Mouse (Mus musculus) hindbrain, postnatal 0 days (tissue): ENCODE results near the gene Mcrip2. TPM values are rescaled to one million over a fixed set of nuclear protein-coding genes. Genes with fewer than 3 reads are reported as not detected.
A peak's percentile ranks its signal among the peaks of the same experiment; 100 is the strongest.

Experiments used
- ATAC-seq: fragments of 200-750 bp; cut with Nextera tagmentation; 2 replicates; pipeline ENCODE4 v1.8.0; 2017; ENCODE audit warnings: mild to moderate bottlenecking, moderate TSS enrichment, moderate library complexity
- DNase-seq: peaks from one replicate; pipeline ENCODE4 v3.0.0-alpha.2; 2015; ENCODE audit warnings: low spot score
- H3K27ac ChIP-seq: fragments of 300-500 bp; sonication (generic); 2 replicates; pipeline ENCODE4 v1.5.1; 2014; ENCODE audit warnings: mild to moderate bottlenecking
- H3K27me3 ChIP-seq: fragments of 300-500 bp; sonication (generic); 2 replicates; pipeline ENCODE4 v1.6.1; 2014; ENCODE audit warnings: low read length, mixed read lengths; ENCODE audit not compliant: insufficient read depth
- H3K36me3 ChIP-seq: fragments of 300-500 bp; sonication (generic); 2 replicates; pipeline ENCODE4 v1.6.1; 2014; ENCODE audit warnings: low read length, mixed read lengths; ENCODE audit not compliant: insufficient read depth
- H3K4me1 ChIP-seq: fragments of 300-500 bp; sonication (generic); 2 replicates; pipeline ENCODE4 v1.6.1; 2014; ENCODE audit warnings: antibody characterized with exemption, low read length, mixed read lengths; ENCODE audit not compliant: insufficient read depth
- H3K4me2 ChIP-seq: fragments of 300-500 bp; sonication (generic); 2 replicates; pipeline ENCODE4 v1.6.1; 2014; ENCODE audit warnings: low read depth, mild to moderate bottlenecking, low read length, moderate library complexity, mixed read lengths
- H3K4me3 ChIP-seq: fragments of 300-500 bp; sonication (generic); 2 replicates; pipeline ENCODE4 v1.5.1; 2014; ENCODE audit warnings: low read length
- H3K9ac ChIP-seq: fragments of 300-500 bp; sonication (generic); replicated peaks from 2 replicates; pipeline ENCODE4 v1.6.1; 2014; ENCODE audit warnings: mild to moderate bottlenecking, low read length, moderate library complexity, mixed read lengths
- H3K9me3 ChIP-seq: fragments of 300-500 bp; sonication (generic); 2 replicates; pipeline ENCODE4 v1.6.1; 2016; ENCODE audit warnings: low read length, mixed read lengths
- CTCF ChIP-seq: IDR thresholded peaks from 2 replicates; pipeline ENCODE4 v1.5.1; 2016; ENCODE audit warnings: antibody characterized with exemption, control low read depth, low read depth
- WGBS: fragments of 180-500 bp; shearing (Covaris S2); extraction: QIAGEN DNeasy Blood & Tissue Kit; methylation state at CpG from one replicate; pipeline ENCODE4 v1.1.7; 2014; 5-methylcytosine and 5-hydroxymethylcytosine counted together
- microRNA-seq, 2 experiments: library from miRNA; unstranded; fragments of <30 nt; microRNA quantifications; one replicate each; pipeline ENCODE4; 2016
- polyA plus RNA-seq: library from polyadenylated mRNA; unstranded; fragments of >200 nt; fragmentation: Nextera tagmentation; extraction: Ambion mirVana; gene quantifications from 2 replicates; pipeline ENCODE4 v1.2.1, GENCODE M21; 2015
- total RNA-seq: library from RNA; depleted of rRNA; stranded (reverse); fragments of >200 nt; gene quantifications from 2 replicates; pipeline ENCODE4 v1.2.3, GENCODE M21; 2014; rRNA removed

Gene Mcrip2
- total and polyA plus RNA-seq, 2 experiments from 2014 or later: 32.1 to 54.7 TPM

DNA sequence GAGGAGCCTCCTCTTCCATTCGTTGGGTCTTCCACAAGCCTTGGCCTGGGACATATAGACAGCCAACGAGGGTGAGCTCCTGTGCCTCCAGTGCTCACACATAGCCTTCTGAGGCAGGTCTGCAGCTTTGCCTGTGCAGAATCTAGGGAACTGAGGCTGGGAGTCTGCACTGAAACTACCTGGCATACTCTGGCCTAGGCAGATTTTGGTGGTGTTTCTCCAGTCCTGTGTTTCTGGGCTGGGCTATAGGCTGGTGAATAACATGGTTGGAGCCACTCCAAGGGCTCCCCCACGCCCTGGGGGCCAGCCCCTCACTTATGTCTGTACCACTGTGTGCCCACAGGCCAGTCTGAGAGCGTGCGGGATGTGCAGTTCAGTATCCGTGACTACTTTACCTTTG lies 43.3 kb downstream of the Mcrip2 start:
- 88% methylated on average over 6 of the region's 6 CpGs for WGBS
- Histone ChIP-seq H3K27ac (no peak overlapping the region), H3K36me3 (peaks cover 14% of the 10 kb centered on the region; the same call in 1 of the 2 replicates), H3K4me1 (peaks cover 29% of the 10 kb centered on the region), H3K4me3 (no peak overlapping the region), H3K9ac (no peak overlapping the region), H3K27me3 (no peaks in the 10 kb centered on the region), H3K4me2 (no peak overlapping the region), H3K9me3 (no peaks in the 10 kb centered on the region)
- TF ChIP-seq CTCF: no peak
- no peak for DNase-seq
- ATAC-seq: no peak

DNA sequence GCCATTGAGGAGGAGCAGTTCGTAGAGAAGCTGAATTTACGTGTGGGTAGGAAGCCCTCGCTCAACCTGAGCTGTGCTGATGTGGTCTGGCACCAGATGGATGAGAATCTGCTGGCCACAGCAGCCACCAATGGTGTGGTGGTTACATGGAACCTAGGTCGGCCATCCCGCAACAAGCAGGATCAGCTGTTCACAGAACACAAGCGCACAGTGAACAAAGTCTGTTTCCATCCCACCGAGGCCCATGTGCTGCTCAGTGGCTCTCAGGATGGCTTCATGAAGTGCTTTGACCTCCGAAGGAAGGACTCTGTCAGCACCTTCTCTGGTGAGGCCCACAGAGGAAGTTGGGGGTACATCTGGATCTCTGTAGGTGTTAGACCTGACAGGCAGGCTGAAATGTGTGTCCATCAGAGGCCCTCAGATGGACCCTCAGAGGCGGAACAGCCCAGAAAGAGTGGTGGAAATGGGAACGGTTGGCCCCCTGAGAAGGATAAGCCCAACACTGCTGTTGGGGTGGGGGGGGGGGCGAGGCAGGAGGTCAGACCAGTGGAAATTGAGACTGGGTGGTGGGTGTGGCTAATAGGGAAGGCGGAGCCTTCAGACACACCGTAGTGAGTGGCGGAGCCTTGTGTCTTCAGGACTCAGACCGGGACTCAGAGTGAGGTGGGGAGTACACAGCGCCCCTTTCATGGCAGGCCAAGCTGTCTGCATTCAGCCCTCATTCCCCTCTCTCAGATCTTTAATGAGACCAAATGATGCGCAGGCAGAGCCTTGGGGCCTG lies 44.0 kb downstream of the Mcrip2 start:
- TF ChIP-seq CTCF: no peak
- Histone ChIP-seq H3K9me3 (no peaks in the 10 kb centered on the region), H3K27me3 (no peaks in the 10 kb centered on the region), H3K4me1 (peaks cover 25% of the 10 kb centered on the region), H3K4me2 (peak overlapping the region; percentile 99), H3K4me3 (peak overlapping the region; percentile 56), H3K36me3 (peaks cover 16% of the 10 kb centered on the region; the same call in 1 of the 2 replicates), H3K9ac (peak overlapping the region; percentile 78; the same call in 1 of the 2 replicates), H3K27ac (no peak overlapping the region)
- ATAC-seq (no peak), DNase-seq (no peak)
- WGBS: 80% methylated on average over 16 of the region's 17 CpGs

DNA sequence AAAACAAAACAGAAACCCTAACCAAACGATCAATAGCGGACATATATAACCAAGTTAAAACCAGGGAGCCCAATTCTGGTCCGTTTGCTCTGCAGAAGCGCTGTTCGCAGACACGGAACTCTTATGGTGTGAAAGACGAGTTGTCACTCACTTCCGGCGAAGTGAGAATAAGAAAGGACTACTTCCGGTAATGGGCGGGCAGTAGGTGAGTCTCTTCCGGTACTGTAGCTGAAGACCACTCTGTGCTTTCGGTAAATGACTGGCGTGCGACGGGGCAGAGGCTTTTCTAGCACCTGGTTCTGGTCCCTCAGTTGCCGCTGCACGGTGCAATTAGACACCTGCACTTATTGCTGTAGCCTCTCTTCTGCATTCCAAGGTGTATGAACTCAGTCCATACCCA lies 45.1 kb downstream of the Mcrip2 start, which contains the start of gene Wdr24:
TSS of gene Wdr24 (plus strand) at position 176 of the 400 bp plus-strand sequence.
- no peaks in the 10 kb centered on the region for H3K27me3 ChIP-seq
- H3K4me1 ChIP-seq: peaks cover 20% of the 10 kb centered on the region

DNA sequence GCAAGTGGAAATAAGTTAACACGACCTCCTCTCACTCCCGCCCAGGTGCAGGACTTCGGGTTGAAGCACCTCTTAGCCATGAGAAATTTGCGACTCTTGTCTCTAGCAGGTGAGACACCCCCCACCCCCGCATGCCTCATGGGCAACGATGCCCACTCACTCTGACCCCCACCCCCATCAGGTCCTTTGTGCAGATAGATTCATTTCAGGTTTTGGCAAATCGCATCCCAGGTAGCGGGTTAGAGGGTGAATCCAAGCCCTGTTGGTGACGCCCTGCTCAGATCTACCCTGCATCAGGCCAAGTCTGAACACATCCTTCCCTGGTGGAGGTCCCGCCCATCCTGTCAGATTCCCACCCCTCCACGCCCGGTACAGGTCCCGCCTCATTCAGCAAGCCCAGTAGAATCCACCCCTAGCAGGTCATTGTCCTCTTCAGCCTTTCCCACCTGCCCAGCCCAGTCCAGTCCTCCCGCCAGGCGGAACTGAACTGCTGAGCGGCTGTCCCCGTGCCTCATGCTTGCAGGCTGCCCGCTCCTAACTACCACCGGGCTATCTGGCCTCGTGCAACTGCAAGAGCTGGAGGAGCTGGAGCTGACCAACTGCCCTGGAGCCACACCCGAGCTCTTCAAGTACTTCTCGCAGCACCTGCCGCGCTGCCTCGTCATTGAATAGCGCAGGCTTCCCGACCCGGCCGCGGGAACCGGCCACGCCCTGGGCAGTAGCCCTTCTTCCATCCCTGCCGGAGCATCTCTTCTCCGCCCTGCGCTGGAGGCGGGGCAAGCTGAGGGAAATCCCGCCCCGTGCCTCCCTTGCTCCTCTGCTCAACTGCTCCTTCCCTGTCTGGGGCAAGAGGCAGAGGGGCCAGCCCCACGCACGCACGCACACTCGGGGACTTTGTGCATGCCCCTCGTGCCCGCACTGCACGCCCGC lies 49.4 kb downstream of the Mcrip2 start:
- no peak for DNase-seq
- ATAC-seq: no peak

More for the DNA sequence above, 45.1 kb downstream of the Mcrip2 start, which contains the start of gene Wdr24:
- no peaks in the 10 kb centered on the region for H3K9me3 ChIP-seq
- no peak for TF ChIP-seq CTCF
- H3K9ac ChIP-seq: peak within 1 kb of the TSS; percentile 78
- peak within 1 kb of the TSS; percentile 56 for H3K4me3 ChIP-seq
- peak within 1 kb of the TSS; percentile 67 for H3K27ac ChIP-seq
- peaks cover 17% of the 10 kb centered on the region; the same call in 1 of the 2 replicates for H3K36me3 ChIP-seq
- WGBS: under 1% methylated on average over 18 of the region's 18 CpGs
- peak; percentile 94 for DNase-seq
- H3K4me2 ChIP-seq: peak within 1 kb of the TSS; percentile 99
- ATAC-seq: peak; percentile 73; the same call in 1 of the 2 replicates

DNA sequence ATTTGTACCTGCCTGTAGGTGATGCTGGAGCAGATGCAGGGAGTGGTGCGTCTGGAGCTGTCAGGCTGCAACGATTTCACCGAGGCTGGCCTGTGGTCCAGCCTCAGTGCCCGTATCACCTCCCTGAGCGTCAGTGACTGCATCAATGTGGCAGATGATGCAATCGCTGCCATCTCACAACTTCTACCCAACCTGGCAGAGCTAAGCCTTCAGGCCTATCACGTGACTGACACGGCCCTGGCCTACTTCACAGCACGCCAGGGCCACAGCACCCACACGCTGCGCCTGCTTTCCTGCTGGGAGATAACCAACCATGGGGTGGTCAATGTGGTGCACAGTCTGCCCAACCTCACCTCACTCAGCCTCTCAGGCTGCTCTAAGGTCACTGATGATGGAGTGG lies 50.9 kb downstream of the Mcrip2 start:
- no peak overlapping the region for H3K4me2 ChIP-seq
- no peaks in the 10 kb centered on the region for H3K9me3 ChIP-seq
- H3K27me3 ChIP-seq: no peaks in the 10 kb centered on the region
- no peak overlapping the region for H3K4me3 ChIP-seq
- H3K36me3 ChIP-seq: peaks cover 15% of the 10 kb centered on the region; the same call in 1 of the 2 replicates
- WGBS: 80% methylated on average over 11 of the region's 11 CpGs
- DNase-seq (no peak), ATAC-seq (no peak)
- no peak overlapping the region for H3K27ac ChIP-seq
- TF ChIP-seq CTCF: no peak
- no peak overlapping the region for H3K9ac ChIP-seq
- peaks cover 10% of the 10 kb centered on the region for H3K4me1 ChIP-seq

More for the DNA sequence above, 49.4 kb downstream of the Mcrip2 start:
- no peak overlapping the region for H3K27ac ChIP-seq
- H3K4me2 ChIP-seq: no peak overlapping the region
- WGBS: 15% methylated on average over 46 of the region's 46 CpGs
- H3K9me3 ChIP-seq: no peaks in the 10 kb centered on the region
- no peaks in the 10 kb centered on the region for H3K27me3 ChIP-seq
- peaks cover 4% of the 10 kb centered on the region for H3K4me1 ChIP-seq
- peaks cover 15% of the 10 kb centered on the region; the same call in 1 of the 2 replicates for H3K36me3 ChIP-seq
- TF ChIP-seq CTCF: no peak
- no peak overlapping the region for H3K9ac ChIP-seq
- no peak overlapping the region for H3K4me3 ChIP-seq

Small RNA genes lying within 50 kb of the gene (microRNA-seq; reads per million reads assigned to microRNA genes)
- gene Mir3082: 0.71 to 1.1 reads per million in 2 experiments

Other genes starting within 250 kb of the Mcrip2 start
- gene Gng13, start 151.6 kb downstream of the Mcrip2 start, total RNA-seq: 10.9 TPM in 1 of 2 replicates, not detected in the other
- 22.0 and 23.7 TPM in 2 replicates for gene Gng13, start 151.6 kb downstream of the Mcrip2 start, polyA plus RNA-seq
- gene Chtf18, start 141.3 kb downstream of the Mcrip2 start, total RNA-seq: 4.9 and 7.8 TPM in 2 replicates
- 4.9 and 5.4 TPM in 2 replicates for gene Chtf18, start 141.3 kb downstream of the Mcrip2 start, polyA plus RNA-seq
- gene Rpusd1, start 141.1 kb downstream of the Mcrip2 start, total RNA-seq: 10.1 and 18.7 TPM in 2 replicates
- 27.5 and 27.9 TPM in 2 replicates for gene Rpusd1, start 141.1 kb downstream of the Mcrip2 start, polyA plus RNA-seq
- 0.05 TPM in 1 of 2 replicates, not detected in the other for gene Mslnl, start 132.7 kb downstream of the Mcrip2 start, total RNA-seq
- gene Mslnl, start 132.7 kb downstream of the Mcrip2 start, polyA plus RNA-seq: not detected in 2 replicates
- gene Msln, start 114.4 kb downstream of the Mcrip2 start, total RNA-seq: 0.50 and 1.1 TPM in 2 replicates
- gene Msln, start 114.4 kb downstream of the Mcrip2 start, polyA plus RNA-seq: 2.0 and 2.3 TPM in 2 replicates
- 22.2 and 28.2 TPM in 2 replicates for gene Narfl, start 95.0 kb downstream of the Mcrip2 start, total RNA-seq
- gene Narfl, start 95.0 kb downstream of the Mcrip2 start, polyA plus RNA-seq: 27.5 and 27.9 TPM in 2 replicates
- 159 and 171 TPM in 2 replicates for gene Haghl, start 83.1 kb downstream of the Mcrip2 start, total RNA-seq
- 219 and 225 TPM in 2 replicates for gene Haghl, start 83.1 kb downstream of the Mcrip2 start, polyA plus RNA-seq
- 0.10 and 0.50 TPM in 2 replicates for gene Ccdc78, start 82.2 kb downstream of the Mcrip2 start, total RNA-seq
- gene Ccdc78, start 82.2 kb downstream of the Mcrip2 start, polyA plus RNA-seq: 1.0 and 1.2 TPM in 2 replicates
- gene Fam173a, start 75.9 kb downstream of the Mcrip2 start, total RNA-seq: 80.6 and 101 TPM in 2 replicates
- gene Fam173a, start 75.9 kb downstream of the Mcrip2 start, polyA plus RNA-seq: 117 and 121 TPM in 2 replicates
- gene AC134908.4, start 73.1 kb downstream of the Mcrip2 start, total RNA-seq: 0.31 TPM in 1 of 2 replicates, not detected in the other
- gene AC134908.4, start 73.1 kb downstream of the Mcrip2 start, polyA plus RNA-seq: 2.0 and 3.9 TPM in 2 replicates
- 500 and 557 TPM in 2 replicates for gene Metrn, start 71.6 kb downstream of the Mcrip2 start, total RNA-seq
- gene Metrn, start 71.6 kb downstream of the Mcrip2 start, polyA plus RNA-seq: 102 and 116 TPM in 2 replicates
- gene Fbxl16, start 59.7 kb downstream of the Mcrip2 start, total RNA-seq: 143 and 146 TPM in 2 replicates
- 44.0 and 45.8 TPM in 2 replicates for gene Fbxl16, start 59.7 kb downstream of the Mcrip2 start, polyA plus RNA-seq
- 31.3 and 39.7 TPM in 2 replicates for gene Wdr24, start 45.1 kb downstream of the Mcrip2 start, total RNA-seq
- gene Wdr24, start 45.1 kb downstream of the Mcrip2 start, polyA plus RNA-seq: 21.0 and 22.6 TPM in 2 replicates
- gene Jmjd8, start 39.9 kb downstream of the Mcrip2 start, total RNA-seq: 57.0 and 61.0 TPM in 2 replicates
- gene Jmjd8, start 39.9 kb downstream of the Mcrip2 start, polyA plus RNA-seq: 38.6 and 41.3 TPM in 2 replicates
- gene Stub1, start 35.4 kb downstream of the Mcrip2 start, total RNA-seq: 271 and 273 TPM in 2 replicates
- gene Stub1, start 35.4 kb downstream of the Mcrip2 start, polyA plus RNA-seq: 369 and 370 TPM in 2 replicates
- 122 and 135 TPM in 2 replicates for gene Rhbdl1, start 31.5 kb downstream of the Mcrip2 start, total RNA-seq
- gene Rhbdl1, start 31.5 kb downstream of the Mcrip2 start, polyA plus RNA-seq: 78.6 and 80.0 TPM in 2 replicates
- 22.8 and 40.0 TPM in 2 replicates for gene Gm20683, start 27.0 kb downstream of the Mcrip2 start, total RNA-seq
- 12.6 and 12.9 TPM in 2 replicates for gene Gm20683, start 27.0 kb downstream of the Mcrip2 start, polyA plus RNA-seq
- 39.8 and 64.1 TPM in 2 replicates for gene Rhot2, start 23.9 kb downstream of the Mcrip2 start, total RNA-seq
- 14.6 and 15.8 TPM in 2 replicates for gene Rhot2, start 23.9 kb downstream of the Mcrip2 start, polyA plus RNA-seq
- 54.5 and 75.5 TPM in 2 replicates for gene Wdr90, start 7.3 kb downstream of the Mcrip2 start, total RNA-seq
- gene Wdr90, start 7.3 kb downstream of the Mcrip2 start, polyA plus RNA-seq: 13.2 TPM in 2 replicates
- gene Mettl26, start 6.3 kb upstream of the Mcrip2 start, total RNA-seq: 50.0 and 63.1 TPM in 2 replicates
- 62.9 and 64.8 TPM in 2 replicates for gene Mettl26, start 6.3 kb upstream of the Mcrip2 start, polyA plus RNA-seq
- 1.2 and 1.5 TPM in 2 replicates for gene Wfikkn1, start 12.1 kb upstream of the Mcrip2 start, total RNA-seq
- 0.33 and 0.58 TPM in 2 replicates for gene Wfikkn1, start 12.1 kb upstream of the Mcrip2 start, polyA plus RNA-seq
- gene Rab40c, start 51.0 kb upstream of the Mcrip2 start, total RNA-seq: 33.2 and 39.1 TPM in 2 replicates
- 34.7 and 35.3 TPM in 2 replicates for gene Rab40c, start 51.0 kb upstream of the Mcrip2 start, polyA plus RNA-seq
- 90.6 and 99.7 TPM in 2 replicates for gene Pigq, start 76.2 kb upstream of the Mcrip2 start, total RNA-seq
- 69.7 and 76.3 TPM in 2 replicates for gene Pigq, start 76.2 kb upstream of the Mcrip2 start, polyA plus RNA-seq
- 0.61 and 0.68 TPM in 2 replicates for gene Nhlrc4, start 76.2 kb upstream of the Mcrip2 start, total RNA-seq
- gene Nhlrc4, start 76.2 kb upstream of the Mcrip2 start, polyA plus RNA-seq: 0.30 and 0.72 TPM in 2 replicates
- 5.6 and 7.2 TPM in 2 replicates for gene A930017K11Rik, start 83.8 kb upstream of the Mcrip2 start, total RNA-seq
- 4.4 and 5.0 TPM in 2 replicates for gene A930017K11Rik, start 83.8 kb upstream of the Mcrip2 start, polyA plus RNA-seq
- 35.1 and 41.4 TPM in 2 replicates for gene Capn15, start 117.0 kb upstream of the Mcrip2 start, total RNA-seq
- 19.0 and 20.1 TPM in 2 replicates for gene Capn15, start 117.0 kb upstream of the Mcrip2 start, polyA plus RNA-seq
- 34.7 and 41.9 TPM in 2 replicates for gene Rab11fip3, start 200.8 kb upstream of the Mcrip2 start, total RNA-seq
- gene Rab11fip3, start 200.8 kb upstream of the Mcrip2 start, polyA plus RNA-seq: 16.6 and 17.9 TPM in 2 replicates
- gene Decr2, start 221.6 kb upstream of the Mcrip2 start, total RNA-seq: 35.6 and 40.6 TPM in 2 replicates
- 41.1 and 44.7 TPM in 2 replicates for gene Decr2, start 221.6 kb upstream of the Mcrip2 start, polyA plus RNA-seq
- gene Nme4, start 226.8 kb upstream of the Mcrip2 start, total RNA-seq: 20.1 and 23.3 TPM in 2 replicates
- gene Nme4, start 226.8 kb upstream of the Mcrip2 start, polyA plus RNA-seq: 16.0 and 18.3 TPM in 2 replicates
- 10.4 and 11.8 TPM in 2 replicates for gene Tmem8, start 244.5 kb upstream of the Mcrip2 start, total RNA-seq
- 3.8 and 4.0 TPM in 2 replicates for gene Tmem8, start 244.5 kb upstream of the Mcrip2 start, polyA plus RNA-seq